9 mouse cellular contexts compared by ENCODE assay signal in the genomic region with DNA sequence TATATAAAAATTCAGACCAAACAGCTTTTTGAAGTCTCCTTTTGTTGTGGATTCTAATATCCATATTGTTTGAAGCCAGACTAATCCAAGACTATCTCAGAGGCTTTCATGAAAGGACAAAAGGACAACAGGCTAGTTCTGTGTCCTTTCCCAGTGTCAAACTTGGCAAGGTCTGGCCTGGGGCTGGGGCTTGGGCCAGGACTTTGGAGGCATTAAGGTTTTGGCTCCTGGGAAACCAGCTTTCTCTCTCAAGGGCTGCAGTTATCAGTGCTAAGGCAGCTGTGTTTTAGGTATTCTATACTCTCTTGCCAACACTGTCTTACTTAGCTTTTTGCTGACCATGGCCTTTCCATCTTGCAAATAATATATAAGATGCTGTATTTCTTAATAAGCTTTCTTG.
DNase-seq lines count a peak whose midpoint lies in the region; ATAC-seq and TF ChIP-seq lines count a peak whose summit lies in the region.
"Had no signal": no experiment of that assay in that cellular context is flagged by ENCODE, and none has a peak within 500 bp of the region (broad histone marks: within the 10 kb centered on the region; RNA-seq: fewer than 3 reads in every experiment).

No protein-coding gene starts in this region.

- H3K27ac ChIP-seq in kidney, embryonic 14.5 days (ENCODE audit: low read depth, low read length): no peak overlapping the region
- H3K27ac ChIP-seq in heart, postnatal 0 days (ENCODE audit: low read depth): peak overlapping the region; percentile 65
- no peak overlapping the region for H3K27ac ChIP-seq in liver, postnatal 0 days (ENCODE audit: low read depth)
- H3K27ac ChIP-seq in intestine, embryonic 15.5 days: no peak overlapping the region
- H3K27ac ChIP-seq: limb, embryonic 12.5 days had no signal

- no peaks in the 10 kb centered on the region for H3K9me3 ChIP-seq in kidney, embryonic 14.5 days (ENCODE audit: control insufficient read depth, low read length)
- no peaks in the 10 kb centered on the region for H3K9me3 ChIP-seq in heart, postnatal 0 days (replicated peaks; ENCODE audit: control insufficient read depth, low read length)
- no peaks in the 10 kb centered on the region for H3K9me3 ChIP-seq in liver, postnatal 0 days (ENCODE audit: low read length)
- H3K9me3 ChIP-seq in intestine, embryonic 15.5 days: no peaks in the 10 kb centered on the region
- H3K9me3 ChIP-seq: limb, embryonic 12.5 days had no signal

- TF ChIP-seq EP300 in heart, postnatal 0 days (IDR thresholded peaks at IDR 0.05; ENCODE audit: low read depth): no peak
- TF ChIP-seq EP300 in liver, postnatal 0 days (IDR thresholded peaks at IDR 0.05; ENCODE audit: low read depth): no peak

- H3K4me3 ChIP-seq in kidney, embryonic 14.5 days (ENCODE audit: low read length): no peak overlapping the region
- no peak overlapping the region for H3K4me3 ChIP-seq in heart, postnatal 0 days (ENCODE audit: low read depth, low read length)
- H3K4me3 ChIP-seq in liver, postnatal 0 days (ENCODE audit: low read depth, low read length): no peak overlapping the region
- H3K4me3 ChIP-seq in intestine, embryonic 15.5 days (replicated peaks): no peak overlapping the region
- H3K4me3 ChIP-seq: limb, embryonic 12.5 days had no signal

- peaks cover under 1% of the 10 kb centered on the region; the same call in 1 of the 2 replicates for H3K36me3 ChIP-seq in kidney, embryonic 14.5 days (ENCODE audit: control insufficient read depth, insufficient read depth, low read length)
- no peaks in the 10 kb centered on the region; the same call in 1 of the 2 replicates for H3K36me3 ChIP-seq in heart, postnatal 0 days (replicated peaks; ENCODE audit: control insufficient read depth, insufficient read depth, low read length)
- no peaks in the 10 kb centered on the region for H3K36me3 ChIP-seq in liver, postnatal 0 days (replicated peaks; ENCODE audit: insufficient read depth, low read length)
- H3K36me3 ChIP-seq in intestine, embryonic 15.5 days: no peaks in the 10 kb centered on the region

- no peak for TF ChIP-seq CTCF in heart, postnatal 0 days (IDR thresholded peaks at IDR 0.05; ENCODE audit: low read depth)
- TF ChIP-seq CTCF in liver, postnatal 0 days (IDR thresholded peaks at IDR 0.05; ENCODE audit: low read depth): no peak

- DNase-seq in kidney, adult 11 months: peak; percentile 8
- DNase-seq in Muller cell, postnatal 12 days (ENCODE audit: inconsistent ontology term): peak; percentile 68
- peak; percentile 67 for DNase-seq in cerebellum, adult 9-10 months
- DNase-seq in heart, postnatal 0 days (ENCODE audit: low spot score): peak; percentile 60
- no peak for DNase-seq in liver, postnatal 0 days

- H3K9ac ChIP-seq in kidney, embryonic 14.5 days (ENCODE audit: low read depth, low read length): no peak overlapping the region
- no peak overlapping the region for H3K9ac ChIP-seq in heart, postnatal 0 days (replicated peaks; ENCODE audit: low read depth, low read length)
- H3K9ac ChIP-seq in liver, postnatal 0 days (replicated peaks): no peak overlapping the region
- no peak overlapping the region for H3K9ac ChIP-seq in intestine, embryonic 15.5 days
- H3K9ac ChIP-seq: limb, embryonic 12.5 days had no signal

- no peaks in the 10 kb centered on the region for H3K27me3 ChIP-seq in kidney, embryonic 14.5 days (ENCODE audit: control insufficient read depth, insufficient read depth, low read length)
- H3K27me3 ChIP-seq in heart, postnatal 0 days (ENCODE audit: control insufficient read depth, insufficient read depth, low read length): no peaks in the 10 kb centered on the region
- no peaks in the 10 kb centered on the region for H3K27me3 ChIP-seq in liver, postnatal 0 days (ENCODE audit: insufficient read depth, low read length)
- no peaks in the 10 kb centered on the region for H3K27me3 ChIP-seq in intestine, embryonic 15.5 days (replicated peaks)
- H3K27me3 ChIP-seq: limb, embryonic 12.5 days had no signal

- H3K4me2 ChIP-seq in kidney, embryonic 14.5 days (replicated peaks; ENCODE audit: low read depth, low read length): no peak overlapping the region
- no peak overlapping the region for H3K4me2 ChIP-seq in heart, postnatal 0 days (ENCODE audit: low read depth, low read length)
- H3K4me2 ChIP-seq in liver, postnatal 0 days (ENCODE audit: low read depth, low read length): no peak overlapping the region
- no peak overlapping the region for H3K4me2 ChIP-seq in intestine, embryonic 15.5 days (replicated peaks)
- H3K4me2 ChIP-seq: limb, embryonic 12.5 days had no signal

- no peaks in the 10 kb centered on the region for H3K4me1 ChIP-seq in kidney, embryonic 14.5 days (ENCODE audit: control insufficient read depth, insufficient read depth, low read length)
- H3K4me1 ChIP-seq in heart, postnatal 0 days (ENCODE audit: control insufficient read depth, insufficient read depth): no peaks in the 10 kb centered on the region
- H3K4me1 ChIP-seq in liver, postnatal 0 days (ENCODE audit: insufficient read depth): no peaks in the 10 kb centered on the region
- H3K4me1 ChIP-seq in intestine, embryonic 15.5 days (replicated peaks): 0 out of 2 replicates have a peak, but pooled peaks cover 2% of the 10 kb centered on the region
- H3K4me1 ChIP-seq: limb, embryonic 12.5 days had no signal

- no peak for ATAC-seq in kidney, embryonic 14.5 days (ENCODE audit: low FRiP score, low TSS enrichment)
- peak; percentile 79 for ATAC-seq in heart, postnatal 0 days (ENCODE audit: insufficient read depth, low read depth)
- no peak for ATAC-seq in megakaryocyte, adult 5-6 weeks (ENCODE audit: poor library complexity, severe bottlenecking)
- no peak for ATAC-seq in liver, postnatal 0 days
- ATAC-seq in intestine, embryonic 15.5 days: no peak
